Mouse (Mus musculus): ENCODE measurements around the gene Csf2rb2.

DNA sequence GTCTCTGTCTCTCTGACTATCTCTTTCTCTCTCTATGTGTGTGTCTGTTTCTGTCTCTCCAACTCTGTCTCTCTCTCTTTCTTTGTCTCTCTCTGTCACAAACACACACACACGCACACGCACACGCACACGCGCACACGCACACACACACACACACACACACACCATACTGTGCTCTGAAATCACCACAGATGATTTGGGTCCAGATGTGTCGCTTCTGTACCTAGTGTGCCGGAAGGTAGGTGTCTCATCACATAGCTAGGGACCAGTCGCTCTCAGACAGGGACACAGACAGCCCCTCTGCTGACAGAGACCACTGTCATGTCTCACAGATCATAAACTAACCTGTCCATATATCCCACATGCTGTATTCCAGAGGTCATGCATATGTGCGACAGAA, 21.2 kb upstream of the Csf2rb2 start:
- TF ChIP-seq POLR2A (IDR thresholded peaks at IDR 0.05; ENCODE audit: low read depth, low read length) = no peak
- no peak for TF ChIP-seq CTCF (conservative IDR thresholded peaks at IDR 0.05; ENCODE audit: insufficient read depth, insufficient read length, low read depth, low read length)

Data from kidney, adult 2 months (tissue).